Mouse (Mus musculus) C2C12 (cell line): Measurements from ENCODE around the gene Ppp1r1b.

Source experiments
- CTCF ChIP-seq: IDR thresholded peaks from one replicate; pipeline ENCODE4 v1.5.1; 2011; ENCODE audit not compliant: control insufficient read depth, insufficient read depth, insufficient read length
- MAX ChIP-seq: IDR thresholded peaks from one replicate; pipeline ENCODE4 v1.6.1; 2011; ENCODE audit warnings: mild to moderate bottlenecking, control low read depth
- MYOD1 ChIP-seq: IDR thresholded peaks from one replicate; pipeline ENCODE4 v1.6.1; 2011; ENCODE audit warnings: low read depth; ENCODE audit not compliant: control insufficient read depth, insufficient read length
- MYOG ChIP-seq: IDR thresholded peaks from one replicate; pipeline ENCODE4 v1.6.1; 2011; ENCODE audit not compliant: control insufficient read depth, insufficient read length; ENCODE audit errors: extremely low read depth
- USF1 ChIP-seq: IDR thresholded peaks from one replicate; pipeline ENCODE4 v1.6.1; 2011; ENCODE audit warnings: low read depth, mild to moderate bottlenecking, control low read depth, moderate library complexity

DNA sequence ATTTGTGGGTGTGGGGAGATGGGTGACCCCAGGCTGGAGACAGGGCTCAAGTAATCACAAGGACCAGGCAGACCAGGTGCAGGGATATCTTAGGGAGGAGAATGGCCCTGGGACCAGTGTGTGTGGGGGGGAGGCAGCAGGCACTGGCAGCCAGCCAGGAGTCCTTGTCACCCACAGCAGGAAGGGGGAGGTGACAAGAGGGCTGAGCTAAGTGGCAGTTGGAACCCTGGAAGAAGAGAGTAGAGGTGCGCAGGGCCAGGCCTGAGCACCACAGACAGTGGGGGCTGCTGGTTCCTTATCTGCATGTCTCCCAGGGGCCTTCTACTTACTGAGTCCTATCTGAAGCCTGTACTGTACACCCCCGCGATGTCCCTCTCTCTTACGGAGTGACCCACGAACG is 45.1 kb downstream of the Ppp1r1b start:
- TF ChIP-seq CTCF = no peak
- no peak for TF ChIP-seq MAX
- TF ChIP-seq MYOD1 = no peak
- TF ChIP-seq MYOG = no peak
- TF ChIP-seq USF1 = no peak
